Mouse (Mus musculus) heart, postnatal 0 days (tissue): ENCODE data around the gene Cep164. TPM values are rescaled to one million over a fixed set of nuclear protein-coding genes. Genes with fewer than 3 reads are reported as not detected.
"Not testable (repeated sequence)": the region's sequence is repeated elsewhere in the genome, so short reads cannot be mapped to it uniquely, and the experiment has no call there.

Experiments used
- ATAC-seq: fragments of 200-750 bp; cut with Nextera tagmentation; 2 replicates; pipeline ENCODE4 v1.8.0; 2017; ENCODE audit warnings: low read depth, moderate number of reproducible peaks, moderate library complexity; ENCODE audit not compliant: insufficient read depth
- DNase-seq: peaks from one replicate; pipeline ENCODE4 v3.0.0-alpha.2; 2016; ENCODE audit warnings: low spot score
- H3K27ac ChIP-seq: fragments of 300-500 bp; sonication (generic); 2 replicates; pipeline ENCODE4 v1.5.1; 2014; ENCODE audit warnings: low read depth, mild to moderate bottlenecking
- H3K27me3 ChIP-seq: fragments of 300-500 bp; sonication (generic); 2 replicates; pipeline ENCODE4 v1.6.1; 2014; ENCODE audit warnings: low read length, mixed read lengths; ENCODE audit not compliant: control insufficient read depth, insufficient read depth
- H3K36me3 ChIP-seq: fragments of 300-500 bp; sonication (generic); replicated peaks from 2 replicates; pipeline ENCODE4 v1.6.1; 2014; ENCODE audit warnings: low read length, mixed read lengths; ENCODE audit not compliant: control insufficient read depth, insufficient read depth
- H3K4me1 ChIP-seq: fragments of 300-500 bp; sonication (generic); 2 replicates; pipeline ENCODE4 v1.6.1; 2014; ENCODE audit warnings: antibody characterized with exemption; ENCODE audit not compliant: control insufficient read depth, insufficient read depth
- H3K4me2 ChIP-seq: fragments of 300-500 bp; sonication (generic); 2 replicates; pipeline ENCODE4 v1.6.1; 2014; ENCODE audit warnings: low read depth, mild to moderate bottlenecking, low read length, moderate library complexity
- H3K4me3 ChIP-seq: fragments of 300-500 bp; sonication (generic); 2 replicates; pipeline ENCODE4 v1.5.1; 2014; ENCODE audit warnings: low read depth, low read length
- H3K9ac ChIP-seq: fragments of 300-500 bp; sonication (generic); replicated peaks from 2 replicates; pipeline ENCODE4 v1.6.1; 2014; ENCODE audit warnings: low read depth, low read length, mixed read lengths
- H3K9me3 ChIP-seq: fragments of 300-500 bp; sonication (generic); replicated peaks from 2 replicates; pipeline ENCODE4 v1.6.1; 2016; ENCODE audit warnings: low read length; ENCODE audit not compliant: control insufficient read depth
- CTCF ChIP-seq: IDR thresholded peaks from 2 replicates; pipeline ENCODE4 v1.5.1; 2016; ENCODE audit warnings: antibody characterized with exemption, control low read depth, low read depth
- EP300 ChIP-seq: IDR thresholded peaks from 2 replicates; pipeline ENCODE4 v1.6.1; 2016; ENCODE audit warnings: antibody characterized with exemption, low read depth
- WGBS: fragments of 180-500 bp; shearing (Covaris S2); extraction: QIAGEN DNeasy Blood & Tissue Kit; methylation state at CpG from one replicate; pipeline ENCODE4 v1.1.7; 2014; 5-methylcytosine and 5-hydroxymethylcytosine counted together
- polyA plus RNA-seq: library from polyadenylated mRNA; unstranded; fragments of >200 nt; fragmentation: Nextera tagmentation; extraction: Ambion mirVana; gene quantifications from 2 replicates; pipeline ENCODE4 v1.2.1, GENCODE M21; 2015
- total RNA-seq: library from RNA; depleted of rRNA; stranded (reverse); fragments of >200 nt; gene quantifications from 2 replicates; pipeline ENCODE4 v1.2.3, GENCODE M21; 2014; ENCODE audit warnings: low replicate concordance

The Cep164 gene
- total and polyA plus RNA-seq, 2 experiments from 2014 or later = 7.0 to 29.8 TPM

GRCm38 (mm10) chr9:45787071-45787470 is 41.4 kb downstream of the Cep164 start:
- no peak overlapping the region for H3K4me3 ChIP-seq
- H3K27ac ChIP-seq = no peak overlapping the region
- no peak overlapping the region; the same call in 1 of the 2 replicates for H3K4me2 ChIP-seq
- no peaks in the 10 kb centered on the region for H3K9me3 ChIP-seq
- DNase-seq (peak; percentile 26), ATAC-seq (peak; percentile 61)
- H3K27me3 ChIP-seq = no peaks in the 10 kb centered on the region
- no peak for TF ChIP-seq CTCF
- no peak for TF ChIP-seq EP300
- H3K9ac ChIP-seq = no peak overlapping the region
- H3K4me1 ChIP-seq = peaks cover 9% of the 10 kb centered on the region
- 39% methylated on average over 8 of the region's 8 CpGs for WGBS
- H3K36me3 ChIP-seq = 0 out of 2 replicates have a peak, but pooled peaks cover 4% of the 10 kb centered on the region

GRCm38 (mm10) chr9:45783249-45784069 is 45.0 kb downstream of the Cep164 start:
- TF ChIP-seq EP300 (no peak), CTCF (no peak)
- ATAC-seq = no peak
- H3K27ac ChIP-seq = no peak overlapping the region
- no peak overlapping the region for H3K9ac ChIP-seq
- no peaks in the 10 kb centered on the region for H3K9me3 ChIP-seq
- H3K4me1 ChIP-seq = peaks cover 9% of the 10 kb centered on the region
- no peaks in the 10 kb centered on the region for H3K27me3 ChIP-seq
- H3K4me3 ChIP-seq = no peak overlapping the region
- H3K4me2 ChIP-seq = no peak overlapping the region
- 75% methylated on average over 12 of the region's 12 CpGs for WGBS
- DNase-seq = no peak
- H3K36me3 ChIP-seq = peaks cover 11% of the 10 kb centered on the region; the same call in 1 of the 2 replicates

GRCm38 (mm10) chr9:45779201-45779600 is 49.3 kb downstream of the Cep164 start:
- TF ChIP-seq EP300 = no peak
- TF ChIP-seq CTCF = no peak
- H3K9ac ChIP-seq = no peak overlapping the region
- H3K36me3 ChIP-seq = peaks cover 41% of the 10 kb centered on the region
- DNase-seq (no peak), ATAC-seq (no peak)
- H3K4me3 ChIP-seq = no peak overlapping the region
- H3K4me2 ChIP-seq = no peak overlapping the region
- no peaks in the 10 kb centered on the region for H3K27me3 ChIP-seq
- no peaks in the 10 kb centered on the region for H3K9me3 ChIP-seq
- H3K27ac ChIP-seq = no peak overlapping the region
- WGBS = 77% methylated on average over 6 of the region's 6 CpGs
- H3K4me1 ChIP-seq = no peaks in the 10 kb centered on the region

- not testable (repeated sequence) for H3K4me3 ChIP-seq, H3K4me1 ChIP-seq, DNase-seq, H3K27ac ChIP-seq, H3K27me3 ChIP-seq, H3K9me3 ChIP-seq, H3K4me2 ChIP-seq, ATAC-seq, H3K9ac ChIP-seq
- WGBS = 67% methylated on average over 3 of the region's 3 CpGs
- H3K36me3 ChIP-seq = peaks cover 65% of the 10 kb centered on the region
Observed at GRCm38 (mm10) chr9:45776176-45776575, 52.3 kb downstream of the Cep164 start.

- TF ChIP-seq EP300 = no peak
- no peak; the same call in 1 of the 2 replicates for TF ChIP-seq CTCF
- Histone ChIP-seq H3K4me2 (no peak overlapping the region), H3K27ac (no peak overlapping the region), H3K36me3 (peaks cover 61% of the 10 kb centered on the region), H3K9ac (no peak overlapping the region), H3K9me3 (no peaks in the 10 kb centered on the region), H3K27me3 (no peaks in the 10 kb centered on the region), H3K4me1 (no peaks in the 10 kb centered on the region), H3K4me3 (no peak overlapping the region)
- no peak for ATAC-seq
- WGBS = 83% methylated on average over 6 of the region's 6 CpGs
- DNase-seq = no peak
Observed at GRCm38 (mm10) chr9:45774088-45774487, 54.4 kb downstream of the Cep164 start.

- TF ChIP-seq CTCF (no peak), EP300 (no peak)
- Histone ChIP-seq H3K36me3 (peaks cover 28% of the 10 kb centered on the region; the same call in 1 of the 2 replicates), H3K9ac (no peak overlapping the region), H3K4me1 (no peaks in the 10 kb centered on the region), H3K4me3 (no peak overlapping the region), H3K9me3 (no peaks in the 10 kb centered on the region), H3K4me2 (no peak overlapping the region), H3K27me3 (no peaks in the 10 kb centered on the region), H3K27ac (no peak overlapping the region)
- ATAC-seq = no peak
- DNase-seq = no peak
- WGBS = 83% methylated on average over 5 of the region's 5 CpGs
Observed at GRCm38 (mm10) chr9:45769596-45769995, 58.9 kb downstream of the Cep164 start.
